Mouse (Mus musculus) CD4-positive helper T cell, adult 2 months (primary cell): Measurements from ENCODE around the gene Urgcp.

ENCODE experiments used
- DNase-seq: peaks from one replicate; pipeline ENCODE4 v3.0.0-alpha.2; 2012; ENCODE audit warnings: low read depth, missing footprints, low spot score

Urgcp gene

GRCm38 (mm10) chr11:5785732-5786131 lies 23.6 kb upstream of the Urgcp start:
- no peak for DNase-seq

GRCm38 (mm10) chr11:5782199-5782944 lies 20.2 kb upstream of the Urgcp start:
- DNase-seq = no peak

GRCm38 (mm10) chr11:5780035-5780499 lies 17.9 kb upstream of the Urgcp start:
- no peak for DNase-seq

GRCm38 (mm10) chr11:5778481-5778880 lies 16.3 kb upstream of the Urgcp start:
- peak; percentile 26 for DNase-seq

- DNase-seq = no peak
Observed at GRCm38 (mm10) chr11:5766019-5766418, 3.8 kb upstream of the Urgcp start.

GRCm38 (mm10) chr11:5762633-5762982 lies 432 bp upstream of the Urgcp start:
- no peak for DNase-seq

GRCm38 (mm10) chr11:5753755-5754154 lies 8.4 kb downstream of the Urgcp start:
- no peak for DNase-seq

- no peak for DNase-seq
Observed at GRCm38 (mm10) chr11:5744951-5745350, 17.2 kb downstream of the Urgcp start.

- DNase-seq = peak; percentile 48
Observed at GRCm38 (mm10) chr11:5742106-5742505, 20.1 kb downstream of the Urgcp start.

GRCm38 (mm10) chr11:5740965-5741627 lies 21.1 kb downstream of the Urgcp start:
- DNase-seq = peak; percentile 86

- DNase-seq = peak; percentile 49
Observed at GRCm38 (mm10) chr11:5740599-5740964, 21.6 kb downstream of the Urgcp start.

GRCm38 (mm10) chr11:5739846-5740245 lies 22.3 kb downstream of the Urgcp start:
- no peak for DNase-seq

- DNase-seq = no peak
Observed at GRCm38 (mm10) chr11:5738888-5739632, 23.1 kb downstream of the Urgcp start.

GRCm38 (mm10) chr11:5737137-5737536 lies 25.0 kb downstream of the Urgcp start:
- no peak for DNase-seq

GRCm38 (mm10) chr11:5734323-5734722 lies 27.9 kb downstream of the Urgcp start:
- no peak for DNase-seq

GRCm38 (mm10) chr11:5732401-5732800 lies 29.8 kb downstream of the Urgcp start:
- DNase-seq = no peak

- no peak for DNase-seq
Observed at GRCm38 (mm10) chr11:5729582-5729981, 32.6 kb downstream of the Urgcp start.

- DNase-seq = no peak
Observed at GRCm38 (mm10) chr11:5718611-5719354, 43.4 kb downstream of the Urgcp start.

GRCm38 (mm10) chr11:5716938-5717705 lies 45.1 kb downstream of the Urgcp start:
- DNase-seq = no peak

- no peak for DNase-seq
Observed at GRCm38 (mm10) chr11:5716246-5716645, 45.9 kb downstream of the Urgcp start.

- DNase-seq = no peak
Observed at GRCm38 (mm10) chr11:5715630-5716105, 46.5 kb downstream of the Urgcp start, which contains the start of gene Mrps24. Gene Mrps24, minus strand, starts transcription at chr11:5715680.
